Mouse (Mus musculus) neural tube, embryonic 13.5 days (tissue): ENCODE measurements at regions not wholly inside any gene's neighbourhood (a gene's known extent, or its start where the extent isn't known, plus 50 kb on each side); places are given as distances from the start of the nearest gene placed in this dataset.

Source experiments
- ATAC-seq: fragments of 200-750 bp; cut with Nextera tagmentation; 2 replicates; pipeline ENCODE4 v1.8.0; 2017; ENCODE audit warnings: low read depth, mild to moderate bottlenecking, moderate TSS enrichment, moderate library complexity
- H3K27ac ChIP-seq: fragments of 300-500 bp; sonication (generic); replicated peaks from 2 replicates; pipeline ENCODE4 v1.5.1; 2015; ENCODE audit warnings: moderate library complexity, mild to moderate bottlenecking, inconsistent platforms
- H3K27me3 ChIP-seq: fragments of 300-500 bp; sonication (generic); 2 replicates; pipeline ENCODE4 v1.6.1; 2015; ENCODE audit warnings: mild to moderate bottlenecking, inconsistent platforms
- H3K36me3 ChIP-seq: fragments of 300-500 bp; sonication (generic); 2 replicates; pipeline ENCODE4 v1.6.1; 2015; ENCODE audit warnings: mild to moderate bottlenecking, inconsistent platforms
- H3K4me1 ChIP-seq: fragments of 300-500 bp; sonication (generic); replicated peaks from 2 replicates; pipeline ENCODE4 v1.6.1; 2015; ENCODE audit warnings: inconsistent platforms
- H3K4me2 ChIP-seq: fragments of 300-500 bp; sonication (generic); 2 replicates; pipeline ENCODE4 v1.6.1; 2015; ENCODE audit warnings: inconsistent platforms, mild to moderate bottlenecking, moderate library complexity
- H3K4me3 ChIP-seq: fragments of 300-500 bp; sonication (generic); 2 replicates; pipeline ENCODE4 v1.5.1; 2015; ENCODE audit warnings: mild to moderate bottlenecking, inconsistent platforms
- H3K9ac ChIP-seq: fragments of 300-500 bp; sonication (generic); 2 replicates; pipeline ENCODE4 v1.6.1; 2015; ENCODE audit warnings: moderate library complexity, mild to moderate bottlenecking, inconsistent platforms
- H3K9me3 ChIP-seq: fragments of 300-500 bp; sonication (generic); 2 replicates; pipeline ENCODE4 v1.6.1; 2016; ENCODE audit warnings: inconsistent platforms
- WGBS: fragments of 180-500 bp; shearing (Covaris S2); methylation state at CpG from one replicate; pipeline ENCODE4 v1.1.7; 2015; 5-methylcytosine and 5-hydroxymethylcytosine counted together

- no peak for ATAC-seq
- Histone ChIP-seq H3K36me3 (no peaks in the 10 kb centered on the region), H3K4me2 (no peak overlapping the region), H3K9ac (no peak overlapping the region), H3K27ac (no peak overlapping the region), H3K4me3 (no peak overlapping the region), H3K9me3 (peaks cover 3% of the 10 kb centered on the region), H3K27me3 (no peaks in the 10 kb centered on the region), H3K4me1 (peaks cover 12% of the 10 kb centered on the region; the same call in 1 of the 2 replicates)
- WGBS, result 86% methylated on average over 12 of the region's 12 CpGs
Observed at GRCm38 (mm10) chr10:111388545-111389320, 84.3 kb upstream of the Nap1l1 start.

GRCm38 (mm10) chr10:111389890-111390289, 83.1 kb upstream of the Nap1l1 start:
- Histone ChIP-seq H3K4me3 (no peak overlapping the region), H3K27me3 (no peaks in the 10 kb centered on the region), H3K4me2 (no peak overlapping the region), H3K4me1 (peaks cover 12% of the 10 kb centered on the region; the same call in 1 of the 2 replicates), H3K9me3 (peaks cover 5% of the 10 kb centered on the region), H3K9ac (no peak overlapping the region), H3K27ac (no peak overlapping the region), H3K36me3 (no peaks in the 10 kb centered on the region)
- ATAC-seq, result no peak
- 60% methylated on average over 9 of the region's 9 CpGs for WGBS

GRCm38 (mm10) chr10:111394421-111394820, 78.6 kb upstream of the Nap1l1 start:
- Histone ChIP-seq H3K4me2 (no peak overlapping the region), H3K9ac (no peak overlapping the region), H3K4me1 (peaks cover 6% of the 10 kb centered on the region; the same call in 1 of the 2 replicates), H3K4me3 (no peak overlapping the region), H3K27me3 (no peaks in the 10 kb centered on the region), H3K9me3 (peaks cover 5% of the 10 kb centered on the region), H3K27ac (no peak overlapping the region), H3K36me3 (no peaks in the 10 kb centered on the region)
- WGBS, result 95% methylated on average over 9 of the region's 9 CpGs
- ATAC-seq, result no peak

GRCm38 (mm10) chr10:111405071-111405470, 68.0 kb upstream of the Nap1l1 start:
- Histone ChIP-seq H3K4me2 (no peak overlapping the region), H3K4me3 (no peak overlapping the region), H3K36me3 (no peaks in the 10 kb centered on the region), H3K9ac (no peak overlapping the region), H3K27ac (no peak overlapping the region), H3K4me1 (no peaks in the 10 kb centered on the region), H3K9me3 (no peaks in the 10 kb centered on the region), H3K27me3 (no peaks in the 10 kb centered on the region)
- WGBS, result 92% methylated on average over 6 of the region's 6 CpGs
- ATAC-seq, result no peak

- no peaks in the 10 kb centered on the region for H3K9me3 ChIP-seq
- no peaks in the 10 kb centered on the region for H3K27me3 ChIP-seq
- WGBS, result 86% methylated on average over 3 of the region's 3 CpGs
- no peak for ATAC-seq
- no peak overlapping the region for H3K4me3 ChIP-seq
- H3K9ac ChIP-seq, result no peak overlapping the region
- H3K4me1 ChIP-seq, result no peaks in the 10 kb centered on the region
- H3K27ac ChIP-seq, result no peak overlapping the region
- H3K36me3 ChIP-seq, result no peaks in the 10 kb centered on the region
- no peak overlapping the region for H3K4me2 ChIP-seq
Observed at GRCm38 (mm10) chr10:111408887-111409286, 64.1 kb upstream of the Nap1l1 start.

- H3K27ac ChIP-seq, result no peak overlapping the region
- no peaks in the 10 kb centered on the region for H3K9me3 ChIP-seq
- no peak overlapping the region for H3K9ac ChIP-seq
- H3K4me2 ChIP-seq, result no peak overlapping the region
- H3K4me3 ChIP-seq, result no peak overlapping the region
- H3K27me3 ChIP-seq, result no peaks in the 10 kb centered on the region
- H3K36me3 ChIP-seq, result no peaks in the 10 kb centered on the region
- H3K4me1 ChIP-seq, result no peaks in the 10 kb centered on the region
- ATAC-seq, result no peak
- 69% methylated on average over 5 of the region's 5 CpGs for WGBS
Observed at GRCm38 (mm10) chr10:111409497-111409896, 63.5 kb upstream of the Nap1l1 start.

- Histone ChIP-seq H3K9ac (no peak overlapping the region), H3K4me2 (no peak overlapping the region), H3K36me3 (no peaks in the 10 kb centered on the region), H3K9me3 (no peaks in the 10 kb centered on the region), H3K27me3 (no peaks in the 10 kb centered on the region), H3K4me1 (no peaks in the 10 kb centered on the region), H3K4me3 (no peak overlapping the region), H3K27ac (no peak overlapping the region)
- WGBS, result 76% methylated on average over 3 of the region's 3 CpGs
- no peak for ATAC-seq
Observed at GRCm38 (mm10) chr10:111410121-111410520, 62.9 kb upstream of the Nap1l1 start.

- Histone ChIP-seq H3K27ac (no peak overlapping the region), H3K4me3 (no peak overlapping the region), H3K4me1 (no peaks in the 10 kb centered on the region), H3K4me2 (no peak overlapping the region), H3K27me3 (no peaks in the 10 kb centered on the region), H3K9ac (no peak overlapping the region), H3K9me3 (no peaks in the 10 kb centered on the region), H3K36me3 (no peaks in the 10 kb centered on the region)
- ATAC-seq, result no peak
- WGBS, result 89% methylated on average over 9 of the region's 9 CpGs
Observed at GRCm38 (mm10) chr10:111411533-111411932, 61.5 kb upstream of the Nap1l1 start.

- Histone ChIP-seq H3K36me3 (no peaks in the 10 kb centered on the region), H3K27me3 (no peaks in the 10 kb centered on the region), H3K4me1 (peaks cover 13% of the 10 kb centered on the region), H3K9me3 (0 out of 2 replicates have a peak, but pooled peaks cover 3% of the 10 kb centered on the region), H3K4me3 (no peak overlapping the region), H3K4me2 (no peak overlapping the region), H3K27ac (no peak overlapping the region), H3K9ac (no peak overlapping the region)
- WGBS, result 70% methylated on average over 6 of the region's 6 CpGs
- ATAC-seq, result no peak
Observed at GRCm38 (mm10) chr10:111416611-111417130, 56.4 kb upstream of the Nap1l1 start.

GRCm38 (mm10) chr10:111419375-111420194, 53.4 kb upstream of the Nap1l1 start:
- H3K4me3 ChIP-seq, result peak overlapping the region; percentile 17
- H3K36me3 ChIP-seq, result no peaks in the 10 kb centered on the region
- H3K9ac ChIP-seq, result peak overlapping the region; percentile 57
- peak overlapping the region; percentile 53 for H3K4me2 ChIP-seq
- no peak for ATAC-seq
- 31% methylated on average over 23 of the region's 23 CpGs for WGBS
- no peak overlapping the region for H3K27ac ChIP-seq
- no peaks in the 10 kb centered on the region for H3K27me3 ChIP-seq
- H3K4me1 ChIP-seq, result peaks cover 23% of the 10 kb centered on the region
- 0 out of 2 replicates have a peak, but pooled peaks cover 3% of the 10 kb centered on the region for H3K9me3 ChIP-seq

- H3K9me3 ChIP-seq, result 0 out of 2 replicates have a peak, but pooled peaks cover 3% of the 10 kb centered on the region
- no peak for ATAC-seq
- WGBS, result 16% methylated on average over 7 of the region's 7 CpGs
- H3K27ac ChIP-seq, result no peak overlapping the region
- H3K4me2 ChIP-seq, result peak overlapping the region; percentile 53
- H3K36me3 ChIP-seq, result no peaks in the 10 kb centered on the region
- H3K4me3 ChIP-seq, result peak overlapping the region; percentile 17
- H3K27me3 ChIP-seq, result no peaks in the 10 kb centered on the region
- peaks cover 23% of the 10 kb centered on the region for H3K4me1 ChIP-seq
- peak overlapping the region; percentile 57; the same call in 1 of the 2 replicates for H3K9ac ChIP-seq
Observed at GRCm38 (mm10) chr10:111420195-111420838, 52.7 kb upstream of the Nap1l1 start.

- H3K27me3 ChIP-seq, result no peaks in the 10 kb centered on the region
- H3K4me2 ChIP-seq, result peak overlapping the region; percentile 35
- no peak overlapping the region for H3K4me3 ChIP-seq
- WGBS, result 4% methylated on average over 6 of the region's 6 CpGs
- no peaks in the 10 kb centered on the region for H3K36me3 ChIP-seq
- no peak for ATAC-seq
- H3K9me3 ChIP-seq, result 0 out of 2 replicates have a peak, but pooled peaks cover 3% of the 10 kb centered on the region
- no peak overlapping the region for H3K9ac ChIP-seq
- peaks cover 23% of the 10 kb centered on the region for H3K4me1 ChIP-seq
- H3K27ac ChIP-seq, result no peak overlapping the region
Observed at GRCm38 (mm10) chr10:111422057-111422456, 51.0 kb upstream of the Nap1l1 start.
